10 mouse cellular contexts compared by ENCODE assay signal in genomic region chr13:106941211-106941976, GRCm38 (mm10). TPM values are rescaled to one million over a fixed set of nuclear protein-coding genes. Genes with fewer than 3 reads are reported as not detected.
DNase-seq lines count a peak whose midpoint lies in the region; ATAC-seq and TF ChIP-seq lines count a peak whose summit lies in the region.
"Had no signal": no experiment of that assay in that cellular context is flagged by ENCODE, and none has a peak within 500 bp of the region (broad histone marks: within the 10 kb centered on the region; RNA-seq: fewer than 3 reads in every experiment).

No protein-coding gene starts in this region.

- intact Hi-C loops in left cerebral cortex, adult 2 months (cut with DNase I): no loop called here
- intact Hi-C loops in left cerebral cortex, postnatal 25 days (cut with DNase I): no loop called here

- H3K36me3 ChIP-seq in hindbrain, embryonic 12.5 days: no peaks in the 10 kb centered on the region
- no peaks in the 10 kb centered on the region for H3K36me3 ChIP-seq in neural tube, embryonic 11.5 days (ENCODE audit: control insufficient read depth, insufficient read depth, low read length)

- no peak for ATAC-seq in hindbrain, embryonic 12.5 days (ENCODE audit: low FRiP score)
- no peak for ATAC-seq in neural tube, embryonic 11.5 days (ENCODE audit: insufficient read depth, low FRiP score, low TSS enrichment)

- DNase-seq in left cerebral cortex, adult 2 months (ENCODE audit: extremely low spot score in 1 of 2, low spot score in 2 of 2): no peak
- DNase-seq in left cerebral cortex, postnatal 25 days (ENCODE audit: low spot score in 2 of 2): no peak
- DNase-seq in neural tube, embryonic 11.5 days (ENCODE audit: low spot score): peak; percentile 34
- no peak for DNase-seq in cerebellum, adult 18-20 months
- DNase-seq in cerebellum, postnatal 36 days: no peak
- no peak for DNase-seq in urinary bladder, postnatal 10 days (ENCODE audit: low spot score)
- DNase-seq: kidney, adult 18-20 months had no signal

- no peak overlapping the region for H3K4me3 ChIP-seq in left cerebral cortex, adult 2 months
- H3K4me3 ChIP-seq in brown adipose tissue, adult 24 weeks (ENCODE audit: insufficient read depth, low read depth, low read length): peak overlapping the region; percentile 45
- H3K4me3 ChIP-seq in hindbrain, embryonic 12.5 days: peak overlapping the region; percentile 23; the same call in 1 of the 2 replicates
- no peak overlapping the region for H3K4me3 ChIP-seq in neural tube, embryonic 11.5 days (ENCODE audit: low read depth, low read length)
- H3K4me3 ChIP-seq: erythroblast, embryonic 14.5 days had no signal

- WGBS in hindbrain, embryonic 12.5 days: 13% methylated on average over 7 of the region's 7 CpGs
- WGBS in neural tube, embryonic 11.5 days: 26% methylated on average over 7 of the region's 7 CpGs

- peak; percentile 22; the same call in 1 of the 2 replicates for TF ChIP-seq CTCF in left cerebral cortex, adult 2 months (IDR thresholded peaks at IDR 0.05)

- H3K9ac ChIP-seq in hindbrain, embryonic 12.5 days: no peak overlapping the region
- no peak overlapping the region for H3K9ac ChIP-seq in neural tube, embryonic 11.5 days (ENCODE audit: low read length)

- H3K27me3 ChIP-seq in hindbrain, embryonic 12.5 days: no peaks in the 10 kb centered on the region
- no peaks in the 10 kb centered on the region for H3K27me3 ChIP-seq in neural tube, embryonic 11.5 days (ENCODE audit: control insufficient read depth, insufficient read depth, low read length)

- no peaks in the 10 kb centered on the region for H3K9me3 ChIP-seq in hindbrain, embryonic 12.5 days (replicated peaks)
- H3K9me3 ChIP-seq in neural tube, embryonic 11.5 days (ENCODE audit: control insufficient read depth, low read length): no peaks in the 10 kb centered on the region

- no peaks in the 10 kb centered on the region for H3K4me1 ChIP-seq in brown adipose tissue, adult 24 weeks (ENCODE audit: control insufficient read depth, insufficient read depth, insufficient read length, low read length)
- no peaks in the 10 kb centered on the region for H3K4me1 ChIP-seq in hindbrain, embryonic 12.5 days
- no peaks in the 10 kb centered on the region for H3K4me1 ChIP-seq in neural tube, embryonic 11.5 days (ENCODE audit: control insufficient read depth, insufficient read depth, low read length)

- peak overlapping the region; percentile 22; the same call in 1 of the 2 replicates for H3K4me2 ChIP-seq in hindbrain, embryonic 12.5 days (replicated peaks)
- H3K4me2 ChIP-seq in neural tube, embryonic 11.5 days (ENCODE audit: low read depth): no peak overlapping the region

- H3K27ac ChIP-seq in left cerebral cortex, adult 2 months: no peak overlapping the region
- H3K27ac ChIP-seq in brown adipose tissue, adult 24 weeks (replicated peaks; ENCODE audit: low read depth, low read length): no peak overlapping the region
- H3K27ac ChIP-seq in hindbrain, embryonic 12.5 days: no peak overlapping the region
- H3K27ac ChIP-seq in neural tube, embryonic 11.5 days (ENCODE audit: low read depth, low read length): no peak overlapping the region

RNA-seq across cellular contexts. Expression of gene Ipo11, which starts 4.6 kb away (rescaled TPM):
- 10 to 100 TPM; 58.9 to 59.3 TPM for total RNA-seq in left cerebral cortex, adult 2 months (2021)
- total RNA-seq in left cerebral cortex, postnatal 25 days (2021): 10 to 100 TPM; 56.9 to 58.8 TPM
- 17.1 and 19.2 TPM in 2 replicates for polyA plus RNA-seq in brown adipose tissue, adult 24 weeks (2012; ENCODE audit: insufficient read depth, insufficient read length, missing spikeins)
- polyA plus RNA-seq in hindbrain, embryonic 12.5 days (2016; fragmentation: Nextera tagmentation; extraction: Ambion mirVana): 57.3 and 57.4 TPM in 2 replicates
- polyA plus RNA-seq in neural tube, embryonic 11.5 days (2014; fragmentation: Nextera tagmentation; extraction: Ambion mirVana): 72.3 and 74.4 TPM in 2 replicates

RNA-seq across cellular contexts. Expression of gene Dimt1, which starts 5.5 kb away (rescaled TPM):
- 10 to 100 TPM; 21.0 to 23.1 TPM for total RNA-seq in left cerebral cortex, adult 2 months (2021)
- 10 to 100 TPM; 23.3 to 23.4 TPM for total RNA-seq in left cerebral cortex, postnatal 25 days (2021)
- 4.8 and 5.6 TPM in 2 replicates for polyA plus RNA-seq in brown adipose tissue, adult 24 weeks (2012; ENCODE audit: insufficient read depth, insufficient read length, missing spikeins)
- polyA plus RNA-seq in hindbrain, embryonic 12.5 days (2016; fragmentation: Nextera tagmentation; extraction: Ambion mirVana): 40.2 and 42.5 TPM in 2 replicates
- 40.2 and 41.3 TPM in 2 replicates for polyA plus RNA-seq in neural tube, embryonic 11.5 days (2014; fragmentation: Nextera tagmentation; extraction: Ambion mirVana)

Comparison
In these comparisons a context has a peak if more than half of its experiments do, and no peak if none do; other contexts are left out.
1. H3K4me3 ChIP-seq: peak in brown adipose tissue, adult 24 weeks (single experiment) and hindbrain, embryonic 12.5 days (single experiment); none in left cerebral cortex, adult 2 months (single experiment) and neural tube, embryonic 11.5 days (single experiment).